Mouse (Mus musculus) MEL (cell line): ENCODE measurements at regions not wholly inside any gene's neighbourhood (a gene's known extent, or its start where the extent isn't known, plus 50 kb on each side); places are given as distances from the start of the nearest gene placed in this dataset.

Experiments used
- DNase-seq: peaks from one replicate; pipeline ENCODE4 v3.0.0; 2011; ENCODE audit warnings: low read depth, low spot score
- H3K27ac ChIP-seq: 2 replicates; pipeline ENCODE4 v1.5.1; 2012; ENCODE audit warnings: low read depth, mild to moderate bottlenecking, control low read depth, low read length, moderate library complexity; ENCODE audit not compliant: control insufficient read depth
- H3K27me3 ChIP-seq, 2 experiments: fragments of 150-350 bp in 1 of 2; sonication (generic) in 1 of 2; 2 replicates each; pipeline ENCODE4 v1.6.1; 2012; ENCODE audit warnings: low read length in 2 of 2, mild to moderate bottlenecking in 2 of 2, improper control_type of control experiment in 1 of 2, moderate library complexity in 1 of 2; ENCODE audit not compliant: insufficient read depth in 2 of 2, control insufficient read depth in 1 of 2
- H3K36me3 ChIP-seq, 2 experiments: 2 replicates each; pipeline ENCODE4 v1.6.1; 2012 to 2014; ENCODE audit warnings: low read length in 2 of 2, improper control_type of control experiment in 1 of 2, inconsistent platforms in 1 of 2, mild to moderate bottlenecking in 1 of 2; ENCODE audit not compliant: insufficient read depth in 2 of 2, control insufficient read depth in 1 of 2
- H3K4me1 ChIP-seq, 2 experiments: fragments of 150-350 bp in 1 of 2; sonication (generic) in 1 of 2; 2 replicates each; pipeline ENCODE4 v1.6.1; 2012; ENCODE audit warnings: low read length in 2 of 2, improper control_type of control experiment in 1 of 2, mild to moderate bottlenecking in 1 of 2; ENCODE audit not compliant: insufficient read depth in 2 of 2, control insufficient read depth in 1 of 2
- H3K4me3 ChIP-seq, 2 experiments: fragments of 150-350 bp in 1 of 2; sonication (generic) in 1 of 2; 2 replicates each; pipeline ENCODE4 v1.5.1; 2012; ENCODE audit warnings: low read depth in 2 of 2, low read length in 2 of 2, mild to moderate bottlenecking in 2 of 2, moderate library complexity in 2 of 2, control low read depth in 1 of 2, improper control_type of control experiment in 1 of 2; ENCODE audit not compliant: control insufficient read depth in 1 of 2, insufficient read depth in 1 of 2
- H3K79me2 ChIP-seq: 2 replicates; pipeline ENCODE4 v1.6.1; 2012; ENCODE audit warnings: mild to moderate bottlenecking, low read length, moderate library complexity; ENCODE audit not compliant: control insufficient read depth, poor library complexity, insufficient read depth
- H3K9ac ChIP-seq: 2 replicates; pipeline ENCODE4 v1.6.1; 2012; ENCODE audit warnings: low read depth, mild to moderate bottlenecking, control low read depth, low read length, moderate library complexity; ENCODE audit not compliant: control insufficient read depth, poor library complexity, severe bottlenecking
- H3K9me3 ChIP-seq: fragments of 150-350 bp; sonication (generic); replicated peaks from 2 replicates; pipeline ENCODE4 v1.6.1; 2012; ENCODE audit warnings: mild to moderate bottlenecking, low read length, improper control_type of control experiment, moderate library complexity; ENCODE audit not compliant: insufficient read depth
- BHLHE40 ChIP-seq: IDR thresholded peaks from 2 replicates; pipeline ENCODE4 v1.6.1; 2012; ENCODE audit warnings: low read depth, mild to moderate bottlenecking, inconsistent platforms, low read length, improper control_type of control experiment, borderline replicate concordance
- ETS1 ChIP-seq: IDR thresholded peaks from 2 replicates; pipeline ENCODE4 v1.6.1; 2012; ENCODE audit warnings: low read depth, mild to moderate bottlenecking, inconsistent platforms, low read length, improper control_type of control experiment, moderate library complexity
- HCFC1 ChIP-seq: IDR thresholded peaks from 2 replicates; pipeline ENCODE4 v1.6.1; 2012; ENCODE audit warnings: low read depth, mild to moderate bottlenecking, inconsistent platforms, low read length, improper control_type of control experiment, moderate library complexity
- JUND ChIP-seq: IDR thresholded peaks from 2 replicates; pipeline ENCODE4 v1.6.1; 2011; ENCODE audit warnings: low read depth, mild to moderate bottlenecking, improper control_type of control experiment, low read length
- MAFK ChIP-seq: IDR thresholded peaks from 2 replicates; pipeline ENCODE4 v1.6.1; 2011; ENCODE audit warnings: low read depth, mild to moderate bottlenecking, low read length, improper control_type of control experiment, borderline replicate concordance
- MAX ChIP-seq: IDR thresholded peaks from 2 replicates; pipeline ENCODE4 v1.6.1; 2011; ENCODE audit warnings: low read length, improper control_type of control experiment
- MEF2A ChIP-seq: IDR thresholded peaks from 2 replicates; pipeline ENCODE4 v1.6.1; 2014; ENCODE audit warnings: low read depth, mild to moderate bottlenecking, inconsistent platforms, low read length, improper control_type of control experiment; ENCODE audit not compliant: poor library complexity, insufficient replicate concordance, severe bottlenecking; ENCODE audit errors: extremely low read depth
- MXI1 ChIP-seq: IDR thresholded peaks from 2 replicates; pipeline ENCODE4 v1.6.1; 2011; ENCODE audit warnings: mild to moderate bottlenecking, low read depth, low read length, improper control_type of control experiment
- MYB ChIP-seq: IDR thresholded peaks from 2 replicates; pipeline ENCODE4 v1.6.1; 2011; ENCODE audit warnings: mild to moderate bottlenecking, low read depth, low read length, improper control_type of control experiment
- NELFE ChIP-seq: IDR thresholded peaks from 2 replicates; pipeline ENCODE4 v1.6.1; 2011; ENCODE audit warnings: low read depth, low read length, improper control_type of control experiment
- NRF1 ChIP-seq: IDR thresholded peaks from 2 replicates; pipeline ENCODE4 v1.6.1; 2014; ENCODE audit warnings: low read depth, mild to moderate bottlenecking, inconsistent platforms, low read length, improper control_type of control experiment, moderate library complexity; ENCODE audit not compliant: poor library complexity, insufficient read depth, severe bottlenecking
- POLR2AphosphoS2 ChIP-seq: IDR thresholded peaks from 2 replicates; pipeline ENCODE4 v1.6.1; 2011; ENCODE audit warnings: low read length, improper control_type of control experiment
- POLR2AphosphoS5 ChIP-seq: IDR thresholded peaks from 2 replicates; pipeline ENCODE4 v1.6.1; 2012; ENCODE audit warnings: low read depth, borderline replicate concordance, mild to moderate bottlenecking, inconsistent platforms, low read length, moderate library complexity, mixed read lengths
- RAD21 ChIP-seq: IDR thresholded peaks from 2 replicates; pipeline ENCODE4 v1.6.1; 2011; ENCODE audit warnings: mild to moderate bottlenecking, low read depth, low read length, improper control_type of control experiment
- SIN3A ChIP-seq: IDR thresholded peaks from 2 replicates; pipeline ENCODE4 v1.6.1; 2012; ENCODE audit warnings: low read length, improper control_type of control experiment, inconsistent platforms
- TAL1 ChIP-seq: IDR thresholded peaks from 2 replicates; pipeline ENCODE4 v1.6.1; 2012; ENCODE audit warnings: mild to moderate bottlenecking, inconsistent platforms, low read length, moderate library complexity, mixed read lengths
- TBP ChIP-seq: IDR thresholded peaks from 2 replicates; pipeline ENCODE4 v1.8.0; 2011; ENCODE audit warnings: low read depth, low read length, improper control_type of control experiment
- TCF12 ChIP-seq: IDR thresholded peaks from 2 replicates; pipeline ENCODE4 v1.6.1; 2014; ENCODE audit warnings: low read depth, mild to moderate bottlenecking, inconsistent platforms, low read length, improper control_type of control experiment, moderate library complexity
- UBTF ChIP-seq: IDR thresholded peaks from 2 replicates; pipeline ENCODE4 v1.6.1; 2012; ENCODE audit warnings: low read depth, mild to moderate bottlenecking, inconsistent platforms, low read length, improper control_type of control experiment, moderate library complexity, borderline replicate concordance; ENCODE audit not compliant: insufficient read depth
- USF1 ChIP-seq: IDR thresholded peaks from 2 replicates; pipeline ENCODE4 v1.6.1; 2014; ENCODE audit warnings: low read depth, mild to moderate bottlenecking, inconsistent platforms, low read length, improper control_type of control experiment, moderate library complexity
- USF2 ChIP-seq, 2 experiments: IDR thresholded peaks; 2 replicates each; pipeline ENCODE4 v1.6.1; 2011 to 2012; ENCODE audit warnings: improper control_type of control experiment in 2 of 2, low read length in 2 of 2, borderline replicate concordance in 1 of 2, inconsistent platforms in 1 of 2, low read depth in 1 of 2, mild to moderate bottlenecking in 1 of 2; ENCODE audit not compliant: insufficient read depth in 1 of 2
- ZKSCAN1 ChIP-seq: IDR thresholded peaks from 2 replicates; pipeline ENCODE4 v1.6.1; 2012; ENCODE audit warnings: low read depth, mild to moderate bottlenecking, inconsistent platforms, low read length, improper control_type of control experiment, moderate library complexity
- ZMIZ1 ChIP-seq: IDR thresholded peaks from 2 replicates; pipeline ENCODE4 v1.6.1; 2012; ENCODE audit warnings: low read depth, mild to moderate bottlenecking, inconsistent platforms, low read length, improper control_type of control experiment, moderate library complexity
- ZNF384 ChIP-seq: IDR thresholded peaks from 2 replicates; pipeline ENCODE4 v1.6.1; 2012; ENCODE audit warnings: low read depth, mild to moderate bottlenecking, inconsistent platforms, low read length, improper control_type of control experiment

DNA sequence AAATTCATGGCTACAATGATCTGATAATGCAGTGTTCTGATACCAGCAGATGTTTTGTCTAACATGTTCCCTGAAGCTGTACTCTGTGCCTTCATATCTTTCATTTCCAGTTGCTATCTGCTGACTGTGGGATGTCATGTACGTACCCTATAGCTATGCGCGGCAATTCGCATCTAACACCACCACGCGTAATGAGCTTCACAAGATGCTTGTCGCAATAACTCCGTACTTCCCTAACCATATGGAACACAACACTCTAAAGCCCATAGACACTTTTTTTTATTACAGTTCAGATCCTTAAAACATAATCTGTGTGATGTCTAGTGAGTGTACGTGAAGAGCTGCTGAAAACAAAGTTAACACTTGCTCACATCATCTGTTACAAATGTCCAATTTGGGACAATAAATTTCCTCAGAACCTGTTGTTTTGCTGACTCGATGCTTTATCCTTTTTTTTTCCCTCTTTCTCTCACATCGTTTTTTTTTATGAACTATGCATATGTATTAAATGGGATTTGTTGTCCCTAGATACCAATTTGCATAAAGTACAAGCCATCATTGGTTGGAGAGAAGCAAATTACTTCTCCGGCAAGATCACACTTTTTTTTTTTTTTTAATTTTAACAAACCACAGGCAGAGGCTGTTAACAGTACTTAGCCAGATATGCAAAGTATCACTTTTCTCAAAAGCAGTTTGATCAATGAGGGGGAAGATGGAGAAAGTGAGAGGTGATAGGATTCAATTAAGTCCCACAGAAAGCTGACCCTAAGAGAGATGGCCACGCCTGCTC lies 922.9 kb downstream of the 5730522E02Rik start:
- H3K27ac ChIP-seq, result no peak overlapping the region
- no peak overlapping the region for H3K4me3 ChIP-seq
- no peaks in the 10 kb centered on the region for H3K4me1 ChIP-seq
- no peak overlapping the region for H3K9ac ChIP-seq
- no peaks in the 10 kb centered on the region for H3K36me3 ChIP-seq
- no peak for DNase-seq
- no peaks in the 10 kb centered on the region for H3K79me2 ChIP-seq
- H3K27me3 ChIP-seq, result no peaks in the 10 kb centered on the region
- TF ChIP-seq NELFE (no peak), POLR2AphosphoS5 (no peak), MEF2A (no peak), UBTF (no peak), TCF12 (no peak), TAL1 (no peak), ZKSCAN1 (no peak), ZMIZ1 (no peak), NRF1 (no peak), MAFK (no peak), MYB (no peak), MAX (no peak), HCFC1 (no peak), RAD21 (no peak), MXI1 (no peak), POLR2AphosphoS2 (no peak), ZNF384 (no peak), ETS1 (no peak)
- H3K9me3 ChIP-seq, result no peaks in the 10 kb centered on the region

DNA sequence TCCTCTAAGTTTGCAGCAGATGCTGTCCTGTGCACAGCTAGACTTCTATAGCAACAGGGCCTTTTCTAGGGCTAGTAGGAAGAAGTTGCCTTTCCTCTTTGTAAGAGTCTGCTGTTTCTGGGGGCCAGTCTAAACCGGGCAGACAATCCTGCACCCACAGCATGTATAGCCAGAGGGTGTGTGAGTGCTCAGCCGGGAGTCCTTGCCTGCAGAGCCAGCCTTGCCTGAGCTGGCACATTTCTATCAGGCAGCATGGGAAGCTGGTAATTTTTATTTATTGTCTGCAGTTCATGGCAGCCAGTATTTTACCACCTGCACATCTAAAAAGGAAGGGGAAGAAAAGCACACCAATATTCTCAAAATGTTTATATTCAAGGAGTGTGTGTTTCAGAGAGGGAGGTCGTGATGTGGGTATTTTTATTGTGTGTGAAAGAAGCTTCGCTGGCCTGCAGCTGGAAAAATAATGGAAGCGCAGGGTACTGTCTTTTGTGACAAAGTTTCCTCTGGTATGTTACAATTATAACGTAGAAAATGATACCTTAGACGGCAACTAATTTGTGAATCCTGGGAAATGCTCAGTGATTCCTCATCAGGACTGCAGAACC lies 940.5 kb downstream of the 5730522E02Rik start:
- H3K27me3 ChIP-seq, result no peaks in the 10 kb centered on the region
- H3K79me2 ChIP-seq, result no peaks in the 10 kb centered on the region
- H3K27ac ChIP-seq, result no peak overlapping the region
- no peaks in the 10 kb centered on the region for H3K36me3 ChIP-seq
- H3K9me3 ChIP-seq, result no peaks in the 10 kb centered on the region
- DNase-seq, result no peak
- no peak overlapping the region for H3K4me3 ChIP-seq
- H3K4me1 ChIP-seq, result no peaks in the 10 kb centered on the region
- no peak overlapping the region for H3K9ac ChIP-seq
- TF ChIP-seq JUND (no peak), MAFK (no peak), USF2 (IDR thresholded peaks at IDR 0.05; ENCODE audit: borderline replicate concordance in 1 of 2, insufficient read depth in 1 of 2, low read depth in 1 of 2, low read length in 2 of 2) (no peak), ETS1 (no peak), BHLHE40 (no peak), SIN3A (no peak), USF1 (no peak), TBP (no peak), ZNF384 (no peak)
